Mouse (Mus musculus) forebrain, embryonic 13.5 days (tissue): ENCODE data around the gene Myo16. TPM values are rescaled to one million over a fixed set of nuclear protein-coding genes. Genes with fewer than 3 reads are reported as not detected.

Source experiments
- ATAC-seq: fragments of 200-750 bp; cut with Nextera tagmentation; 2 replicates; pipeline ENCODE4 v1.8.0; 2017
- H3K27ac ChIP-seq: fragments of 300-500 bp; sonication (generic); 2 replicates; pipeline ENCODE4 v1.5.1; 2015; ENCODE audit warnings: inconsistent platforms, mild to moderate bottlenecking, moderate library complexity
- H3K27me3 ChIP-seq: fragments of 300-500 bp; sonication (generic); 2 replicates; pipeline ENCODE4 v1.6.1; 2015; ENCODE audit warnings: mild to moderate bottlenecking, inconsistent platforms
- H3K36me3 ChIP-seq: fragments of 300-500 bp; sonication (generic); 2 replicates; pipeline ENCODE4 v1.6.1; 2015; ENCODE audit warnings: mild to moderate bottlenecking, inconsistent platforms; ENCODE audit not compliant: poor library complexity, severe bottlenecking
- H3K4me1 ChIP-seq: fragments of 300-500 bp; sonication (generic); 2 replicates; pipeline ENCODE4 v1.6.1; 2015; ENCODE audit warnings: inconsistent platforms
- H3K4me2 ChIP-seq: fragments of 300-500 bp; sonication (generic); 2 replicates; pipeline ENCODE4 v1.6.1; 2015; ENCODE audit warnings: inconsistent platforms, mild to moderate bottlenecking, moderate library complexity
- H3K4me3 ChIP-seq: fragments of 300-500 bp; sonication (generic); 2 replicates; pipeline ENCODE4 v1.5.1; 2015; ENCODE audit warnings: mild to moderate bottlenecking, inconsistent platforms
- H3K9ac ChIP-seq: fragments of 300-500 bp; sonication (generic); 2 replicates; pipeline ENCODE4 v1.6.1; 2015; ENCODE audit warnings: mild to moderate bottlenecking, inconsistent platforms
- H3K9me3 ChIP-seq: fragments of 300-500 bp; sonication (generic); replicated peaks from 2 replicates; pipeline ENCODE4 v1.6.1; 2016; ENCODE audit warnings: inconsistent platforms
- WGBS: fragments of 180-500 bp; shearing (Covaris S2); methylation state at CpG from one replicate; pipeline ENCODE4 v1.1.7; 2015; 5-methylcytosine and 5-hydroxymethylcytosine counted together
- polyA plus RNA-seq: library from polyadenylated mRNA; unstranded; fragments of >200 nt; fragmentation: Nextera tagmentation; extraction: Ambion mirVana; gene quantifications from 2 replicates; pipeline ENCODE4 v1.2.1, GENCODE M21; 2015

Gene Myo16
- polyA plus RNA-seq, 1 experiment from 2014 or later: 2.0 TPM

- 82% methylated on average over 9 of the region's 9 CpGs for WGBS
- Histone ChIP-seq H3K9ac (no peak overlapping the region), H3K36me3 (no peaks in the 10 kb centered on the region), H3K9me3 (no peaks in the 10 kb centered on the region), H3K4me2 (no peak overlapping the region), H3K27me3 (peaks cover 4% of the 10 kb centered on the region; the same call in 1 of the 2 replicates), H3K4me1 (no peaks in the 10 kb centered on the region), H3K27ac (no peak overlapping the region), H3K4me3 (no peak overlapping the region)
- ATAC-seq: no peak
These were observed 524.2 kb downstream of the Myo16 start for GRCm38 (mm10) chr8:10677840-10678410.

GRCm38 (mm10) chr8:10681926-10682325 is 528.2 kb downstream of the Myo16 start:
- H3K27me3 ChIP-seq: 0 out of 2 replicates have a peak, but pooled peaks cover 4% of the 10 kb centered on the region
- 85% methylated on average over 7 of the region's 7 CpGs for WGBS
- no peaks in the 10 kb centered on the region for H3K36me3 ChIP-seq
- no peaks in the 10 kb centered on the region for H3K9me3 ChIP-seq
- H3K27ac ChIP-seq: no peak overlapping the region
- ATAC-seq: no peak
- no peaks in the 10 kb centered on the region for H3K4me1 ChIP-seq
- no peak overlapping the region for H3K9ac ChIP-seq
- no peak overlapping the region for H3K4me2 ChIP-seq
- H3K4me3 ChIP-seq: no peak overlapping the region

- no peaks in the 10 kb centered on the region for H3K9me3 ChIP-seq
- WGBS: 79% methylated on average over 8 of the region's 8 CpGs
- peaks cover 5% of the 10 kb centered on the region for H3K4me1 ChIP-seq
- no peak for ATAC-seq
- no peak overlapping the region for H3K4me3 ChIP-seq
- H3K27me3 ChIP-seq: 0 out of 2 replicates have a peak, but pooled peaks cover 4% of the 10 kb centered on the region
- no peak overlapping the region for H3K9ac ChIP-seq
- H3K4me2 ChIP-seq: no peak overlapping the region
- no peaks in the 10 kb centered on the region for H3K36me3 ChIP-seq
- no peak overlapping the region for H3K27ac ChIP-seq
These were observed 529.4 kb downstream of the Myo16 start for GRCm38 (mm10) chr8:10683088-10683487.

Other genes with a start within 250 kb of the Myo16 start
- 10.5 and 11.0 TPM in 2 replicates for gene Lig4, start 176.2 kb upstream of the Myo16 start, polyA plus RNA-seq
- 13.5 and 15.1 TPM in 2 replicates for gene Abhd13, start 176.2 kb upstream of the Myo16 start, polyA plus RNA-seq
- 0.23 and 0.25 TPM in 2 replicates for gene Tnfsf13b, start 147.4 kb upstream of the Myo16 start, polyA plus RNA-seq